Mouse (Mus musculus) G1E (cell line): ENCODE results near the gene Htr6. TPM values are rescaled to one million over a fixed set of nuclear protein-coding genes. Genes with fewer than 3 reads are reported as not detected.

Source experiments
- ATAC-seq: 2 replicates; pipeline ENCODE4 v1.8.0; 2016; ENCODE audit warnings: mild to moderate bottlenecking; ENCODE audit not compliant: insufficient number of reproducible peaks, poor library complexity, low FRiP score, severe bottlenecking; ENCODE audit errors: extremely low read depth
- DNase-seq: peaks from one replicate; pipeline ENCODE4 v3.0.0; 2012; ENCODE audit warnings: low spot score
- H3K27me3 ChIP-seq: 2 replicates; pipeline ENCODE4 v1.6.1; 2012; ENCODE audit warnings: mild to moderate bottlenecking, low read length, inconsistent platforms; ENCODE audit not compliant: insufficient read depth
- H3K36me3 ChIP-seq: replicated peaks from 2 replicates; pipeline ENCODE3; 2012; ENCODE audit warnings: mild to moderate bottlenecking, inconsistent platforms
- H3K4me1 ChIP-seq: 2 replicates; pipeline ENCODE4 v1.6.1; 2012; ENCODE audit warnings: low read depth, low read length, inconsistent platforms, mixed read lengths; ENCODE audit not compliant: insufficient read depth
- H3K4me3 ChIP-seq: 2 replicates; pipeline ENCODE4 v1.5.1; 2012; ENCODE audit warnings: low read depth, mild to moderate bottlenecking, inconsistent platforms, low read length, moderate library complexity, mixed read lengths
- H3K9me3 ChIP-seq: replicated peaks from 2 replicates; pipeline ENCODE4 v1.6.1; 2012; ENCODE audit warnings: inconsistent platforms
- CTCF ChIP-seq: IDR thresholded peaks from 2 replicates; pipeline ENCODE4 v1.5.1; 2012; ENCODE audit warnings: low read depth, low read length, inconsistent platforms, mixed read lengths
- GATA1 ChIP-seq: IDR thresholded peaks from 2 replicates; pipeline ENCODE4 v1.6.1; 2012; ENCODE audit warnings: borderline replicate concordance, low read length, inconsistent platforms, mixed read lengths
- GATA2 ChIP-seq: IDR thresholded peaks from 2 replicates; pipeline ENCODE4 v1.6.1; 2012; ENCODE audit warnings: low read depth, low read length, inconsistent platforms, borderline replicate concordance
- POLR2AphosphoS5 ChIP-seq: IDR thresholded peaks from 2 replicates; pipeline ENCODE4 v1.6.1; 2012; ENCODE audit warnings: low read depth, low read length, inconsistent platforms; ENCODE audit not compliant: insufficient replicate concordance
- TAL1 ChIP-seq: conservative IDR thresholded peaks from 2 replicates; pipeline ENCODE4 v1.6.1; 2012; ENCODE audit warnings: low read depth, low read length, inconsistent platforms, mixed read lengths
- polyA plus RNA-seq: library from polyadenylated mRNA; stranded (reverse); fragments of >175 nt; gene quantifications from 2 replicates; pipeline ENCODE4 v1.2.3, GENCODE M21; 2012
- total RNA-seq, 2 experiments: library from RNA; stranded (forward) in 1 of 2; stranded (reverse) in 1 of 2; fragments of 200-1000 nt in 1 of 2; fragments of >200 nt in 1 of 2; fragmentation: Nextera tagmentation in 1 of 2; gene quantifications; 2 replicates each; pipeline ENCODE4 v1.2.3; 2014 to 2017

Gene Htr6
- total and polyA plus RNA-seq, 3 experiments: not detected

GRCm38 (mm10) chr4:139055336-139055735, 20.0 kb downstream of the Htr6 start:
- ATAC-seq (no peak), DNase-seq (no peak)
- Histone ChIP-seq H3K4me3 (no peak overlapping the region), H3K9me3 (no peaks in the 10 kb centered on the region), H3K27me3 (no peaks in the 10 kb centered on the region), H3K4me1 (no peaks in the 10 kb centered on the region), H3K36me3 (peaks cover 85% of the 10 kb centered on the region)
- TF ChIP-seq CTCF (no peak), POLR2AphosphoS5 (no peak)

GRCm38 (mm10) chr4:139054300-139054923, 21.0 kb downstream of the Htr6 start:
- Histone ChIP-seq H3K9me3 (no peaks in the 10 kb centered on the region), H3K36me3 (peaks cover 86% of the 10 kb centered on the region), H3K27me3 (no peaks in the 10 kb centered on the region), H3K4me1 (no peaks in the 10 kb centered on the region), H3K4me3 (no peak overlapping the region)
- DNase-seq (no peak), ATAC-seq (no peak)
- TF ChIP-seq GATA2 (no peak), POLR2AphosphoS5 (no peak), CTCF (no peak), GATA1 (no peak), TAL1 (no peak)

GRCm38 (mm10) chr4:139053391-139053790, 22.0 kb downstream of the Htr6 start:
- DNase-seq: no peak
- H3K9me3 ChIP-seq: no peaks in the 10 kb centered on the region
- no peak overlapping the region for H3K4me3 ChIP-seq
- no peak for ATAC-seq
- peaks cover 83% of the 10 kb centered on the region for H3K36me3 ChIP-seq
- TF ChIP-seq TAL1: no peak
- H3K4me1 ChIP-seq: no peaks in the 10 kb centered on the region
- no peaks in the 10 kb centered on the region for H3K27me3 ChIP-seq

GRCm38 (mm10) chr4:139052796-139053195, 22.6 kb downstream of the Htr6 start:
- Histone ChIP-seq H3K36me3 (peaks cover 83% of the 10 kb centered on the region), H3K9me3 (no peaks in the 10 kb centered on the region), H3K4me1 (no peaks in the 10 kb centered on the region), H3K27me3 (no peaks in the 10 kb centered on the region), H3K4me3 (no peak overlapping the region)
- no peak for ATAC-seq
- TF ChIP-seq GATA2 (no peak), TAL1 (no peak), GATA1 (no peak), POLR2AphosphoS5 (no peak), CTCF (no peak)
- no peak for DNase-seq

GRCm38 (mm10) chr4:139048518-139048917, 26.9 kb downstream of the Htr6 start:
- no peak for ATAC-seq
- Histone ChIP-seq H3K4me1 (peaks cover 2% of the 10 kb centered on the region; the same call in 1 of the 2 replicates), H3K36me3 (peaks cover 88% of the 10 kb centered on the region), H3K27me3 (no peaks in the 10 kb centered on the region), H3K4me3 (no peak overlapping the region), H3K9me3 (peaks cover 4% of the 10 kb centered on the region)
- TF ChIP-seq GATA1 (no peak), CTCF (no peak), GATA2 (no peak), TAL1 (no peak), POLR2AphosphoS5 (no peak)
- DNase-seq: no peak

- Histone ChIP-seq H3K4me3 (no peak overlapping the region), H3K36me3 (peaks cover 77% of the 10 kb centered on the region), H3K9me3 (peaks cover 4% of the 10 kb centered on the region), H3K4me1 (peaks cover 2% of the 10 kb centered on the region; the same call in 1 of the 2 replicates), H3K27me3 (no peaks in the 10 kb centered on the region)
- TF ChIP-seq CTCF: no peak
- TF ChIP-seq GATA2: no peak
- TF ChIP-seq POLR2AphosphoS5: no peak
- no peak for TF ChIP-seq GATA1
- no peak for TF ChIP-seq TAL1
- ATAC-seq (no peak), DNase-seq (no peak)
Measured at GRCm38 (mm10) chr4:139046354-139046753, 29.0 kb downstream of the Htr6 start.

- Histone ChIP-seq H3K36me3 (peaks cover 80% of the 10 kb centered on the region), H3K9me3 (peaks cover 4% of the 10 kb centered on the region), H3K4me3 (no peak overlapping the region), H3K4me1 (peaks cover 2% of the 10 kb centered on the region; the same call in 1 of the 2 replicates), H3K27me3 (no peaks in the 10 kb centered on the region)
- DNase-seq: no peak
- TF ChIP-seq TAL1 (no peak), GATA2 (no peak), POLR2AphosphoS5 (no peak), GATA1 (no peak), CTCF (no peak)
- no peak for ATAC-seq
Measured at GRCm38 (mm10) chr4:139044566-139044965, 30.8 kb downstream of the Htr6 start.
